Mouse (Mus musculus) gastrocnemius, postnatal 25 days (tissue): ENCODE data around the gene Cspg5. TPM values are rescaled to one million over a fixed set of nuclear protein-coding genes. Genes with fewer than 3 reads are reported as not detected.

Experiments
- DNase-seq: peaks from one replicate; pipeline ENCODE4 v3.0.0; 2022
- total RNA-seq, 2 experiments: library from RNA; stranded (reverse); gene quantifications; 1 replicate in 1 of 2; 2 replicates in 1 of 2; pipeline ENCODE4 v1.2.3; 2021

Gene Cspg5
- total RNA-seq, 2 experiments from 2014 or later: 0.19 to 0.31 TPM

DNA sequence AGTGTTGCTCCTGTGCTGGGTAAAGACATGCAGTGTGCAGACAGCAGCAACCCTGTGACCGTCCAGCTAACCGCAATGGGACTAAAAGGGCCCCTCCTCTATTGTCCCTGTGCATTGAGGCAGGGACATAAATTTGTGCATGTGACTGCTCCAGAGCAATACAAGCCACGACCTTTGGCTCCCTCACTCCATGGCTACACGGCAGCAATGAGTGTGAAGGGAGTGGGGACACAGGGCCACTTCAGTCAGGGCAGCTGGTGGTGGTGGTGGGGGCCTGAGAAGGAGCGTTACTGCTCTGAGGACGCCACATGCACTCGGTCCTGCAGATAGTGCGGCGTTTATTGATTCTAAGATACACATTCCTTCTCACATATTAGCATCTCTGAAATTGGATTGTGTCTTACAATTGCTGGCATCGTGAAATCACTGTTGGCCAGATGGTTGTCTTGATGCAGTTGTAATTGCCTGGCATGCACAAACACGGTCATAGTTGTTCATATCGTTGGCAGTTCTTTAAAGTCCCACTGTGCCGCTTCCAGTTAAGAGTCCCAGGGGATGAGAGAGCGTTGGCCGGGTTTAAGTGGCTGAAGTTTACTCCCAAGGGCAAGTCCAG is 11.9 kb downstream of the Cspg5 start:
- no peak for DNase-seq

DNA sequence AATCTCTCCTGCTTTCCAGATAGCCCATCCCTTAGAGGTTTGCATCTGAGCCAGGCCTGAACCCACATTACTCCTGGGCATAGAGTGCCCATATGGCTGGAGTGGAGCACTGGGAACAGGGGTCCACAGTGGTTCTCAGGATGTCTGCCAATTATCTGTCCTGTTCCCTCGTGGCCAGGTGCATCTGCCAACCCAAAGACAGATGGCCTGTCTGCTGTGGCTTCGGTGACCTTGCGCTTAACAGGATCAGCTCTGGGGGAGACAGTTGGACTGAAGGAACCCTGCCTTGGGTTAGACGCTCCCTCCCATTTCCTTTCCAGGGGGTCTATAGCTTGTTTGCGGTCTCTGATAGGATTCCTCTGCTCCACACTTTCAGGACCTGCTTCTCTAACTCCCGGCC is 15.1 kb downstream of the Cspg5 start:
- no peak for DNase-seq

DNA sequence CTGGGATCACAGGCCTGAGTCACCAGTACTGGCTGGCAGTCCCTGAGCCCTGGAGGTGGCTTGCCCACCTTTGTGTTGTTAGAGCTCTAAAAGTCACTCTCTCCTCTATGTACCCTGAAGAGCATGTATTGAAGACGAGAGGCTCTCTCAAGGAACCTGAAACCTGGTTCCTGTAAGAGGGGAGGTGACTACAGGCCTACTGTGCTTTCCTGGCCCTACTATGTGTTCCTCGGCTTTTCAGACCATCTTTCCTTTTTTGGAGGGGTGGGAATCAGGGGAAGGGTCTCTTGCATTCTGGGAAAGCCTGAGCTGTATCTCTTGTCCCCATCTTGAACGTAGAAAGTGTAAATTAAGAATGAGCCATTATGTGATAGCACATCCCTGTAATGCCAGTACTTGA is 15.5 kb downstream of the Cspg5 start:
- DNase-seq: no peak

DNA sequence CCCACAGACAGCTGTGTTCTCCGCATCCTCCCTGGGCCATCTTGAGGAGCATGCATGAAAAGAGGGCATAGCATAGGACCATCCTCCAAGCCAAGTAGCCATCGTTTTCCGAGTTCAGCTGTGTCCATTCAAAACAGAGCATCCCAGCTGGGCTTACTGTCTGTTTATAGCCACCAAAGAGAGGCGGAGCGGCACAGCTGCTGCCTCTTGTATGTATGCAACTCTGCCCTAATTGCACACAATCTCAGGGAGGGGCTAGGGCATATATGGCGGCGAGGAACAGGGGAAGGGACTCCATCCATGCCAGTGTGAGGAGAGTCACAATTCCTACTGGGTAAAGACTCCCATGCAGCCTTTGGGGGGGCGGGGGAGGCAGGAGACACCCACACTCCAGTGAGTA is 19.6 kb downstream of the Cspg5 start:
- DNase-seq: no peak

DNA sequence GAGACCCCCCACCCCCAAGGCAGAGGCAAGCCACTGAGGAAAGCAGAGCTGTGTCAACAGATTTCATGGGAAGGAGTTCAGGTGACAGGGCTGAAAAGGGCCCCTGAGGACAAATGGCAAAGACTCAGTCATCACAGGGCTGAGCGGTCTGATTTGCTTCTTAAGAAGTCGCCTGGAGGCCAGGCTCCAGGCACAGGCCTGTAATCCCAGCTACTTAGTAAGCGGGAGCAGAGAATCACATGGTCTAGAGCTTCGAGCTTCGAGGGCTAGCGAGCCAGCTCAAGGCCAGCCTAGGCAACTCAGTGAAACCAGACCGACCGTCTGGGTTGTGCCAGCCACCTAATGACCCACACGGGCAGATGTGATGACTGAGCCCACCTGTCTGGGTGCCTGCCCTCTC is 21.4 kb downstream of the Cspg5 start:
- no peak for DNase-seq

DNA sequence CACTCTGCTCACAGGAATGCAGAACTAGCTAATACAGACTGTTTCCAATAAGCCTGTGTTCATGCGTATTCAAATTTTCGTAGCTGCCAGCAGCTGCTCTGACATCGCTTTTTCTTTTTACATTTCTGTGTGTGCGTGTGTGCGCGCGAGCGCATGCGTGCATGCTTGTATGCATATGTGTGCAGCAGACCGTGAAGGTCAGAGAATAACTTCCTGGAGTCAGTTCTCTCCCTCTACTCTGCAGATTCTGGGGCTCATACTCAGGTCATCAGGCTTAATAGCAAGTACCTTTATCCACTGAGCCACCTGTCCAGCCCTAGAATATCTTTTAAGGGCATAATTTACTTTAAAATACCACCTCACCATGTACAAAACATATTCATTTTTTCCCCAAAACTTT is 24.8 kb downstream of the Cspg5 start:
- DNase-seq: no peak

DNA sequence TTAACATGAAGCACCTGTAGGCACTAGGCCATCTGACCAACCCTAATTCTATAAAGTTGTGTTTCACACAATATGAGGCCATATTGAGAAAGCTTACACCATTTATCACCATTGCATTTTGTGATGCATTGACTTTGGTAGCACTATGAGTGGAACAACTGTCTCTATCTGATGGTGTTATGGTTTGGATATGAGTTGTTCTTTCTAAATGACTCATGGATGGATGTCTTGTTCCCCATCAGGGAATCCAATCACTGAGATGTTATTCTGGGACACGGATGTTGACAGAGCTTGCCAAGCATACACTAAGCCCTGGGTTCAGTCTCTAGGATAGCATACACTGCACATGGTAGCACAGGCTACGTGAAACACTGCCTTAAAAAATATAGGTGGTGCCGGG is 28.7 kb downstream of the Cspg5 start:
- no peak for DNase-seq

DNA sequence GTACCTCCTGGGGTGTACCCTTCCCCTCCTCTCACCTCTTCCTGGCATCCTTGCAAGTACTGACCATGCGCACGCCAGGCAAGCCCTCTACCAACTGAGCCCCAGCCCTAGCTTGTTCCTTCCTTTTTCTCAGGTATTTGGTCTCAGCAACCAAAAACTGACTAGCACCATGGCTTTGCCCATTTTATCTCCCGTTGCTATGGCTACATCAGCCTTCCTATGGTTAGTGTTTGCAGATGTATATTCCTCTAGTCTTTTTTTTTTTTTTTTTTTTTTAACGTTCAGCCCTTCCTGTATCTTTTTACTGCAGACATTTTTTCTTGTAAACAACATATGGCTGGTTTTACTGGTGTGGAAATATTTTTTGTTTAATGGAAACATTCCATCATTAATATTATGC is 29.9 kb downstream of the Cspg5 start:
- DNase-seq: no peak

DNA sequence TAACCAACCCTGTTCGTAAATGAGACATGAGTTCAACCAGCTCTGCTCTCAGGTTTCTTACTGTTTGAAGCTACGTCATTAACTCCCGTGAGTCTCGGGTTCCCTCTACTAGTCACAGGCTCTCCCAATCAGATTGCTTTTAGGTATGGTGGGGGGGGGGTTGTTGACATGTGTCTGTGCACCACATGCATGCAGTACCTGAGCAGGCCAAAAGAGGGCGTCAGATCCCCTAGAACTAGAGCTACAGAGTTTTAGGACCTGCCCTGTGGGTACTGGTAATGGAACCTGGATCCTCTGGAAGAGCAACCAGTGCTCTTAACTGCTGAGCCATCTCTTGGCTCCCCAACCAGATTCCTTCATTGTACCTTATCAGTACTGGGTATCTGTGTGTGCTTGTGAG is 32.3 kb downstream of the Cspg5 start:
- no peak for DNase-seq

DNA sequence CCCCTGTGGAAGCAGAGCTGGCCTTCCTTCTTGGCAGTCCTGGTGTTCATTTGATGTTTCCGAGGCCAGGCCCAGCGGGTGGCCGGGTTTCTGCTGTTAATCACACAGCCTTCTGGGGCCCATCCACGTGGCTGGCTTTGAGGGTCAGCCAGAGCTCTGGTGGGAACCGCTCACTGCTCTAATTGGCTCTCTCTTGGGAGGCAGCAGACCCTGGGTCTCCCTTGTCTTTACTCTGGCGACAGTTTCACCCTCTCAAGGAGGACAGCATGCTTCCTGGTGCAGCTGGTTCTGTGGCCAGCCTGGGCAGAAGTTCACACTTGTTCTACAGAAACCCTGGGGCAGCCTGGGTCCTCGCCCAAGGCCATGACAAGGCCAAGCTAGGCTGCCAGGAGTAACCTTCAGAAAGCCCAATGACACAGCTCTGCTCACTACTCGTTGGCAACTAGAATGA is 33.9 kb downstream of the Cspg5 start:
- DNase-seq: no peak

DNA sequence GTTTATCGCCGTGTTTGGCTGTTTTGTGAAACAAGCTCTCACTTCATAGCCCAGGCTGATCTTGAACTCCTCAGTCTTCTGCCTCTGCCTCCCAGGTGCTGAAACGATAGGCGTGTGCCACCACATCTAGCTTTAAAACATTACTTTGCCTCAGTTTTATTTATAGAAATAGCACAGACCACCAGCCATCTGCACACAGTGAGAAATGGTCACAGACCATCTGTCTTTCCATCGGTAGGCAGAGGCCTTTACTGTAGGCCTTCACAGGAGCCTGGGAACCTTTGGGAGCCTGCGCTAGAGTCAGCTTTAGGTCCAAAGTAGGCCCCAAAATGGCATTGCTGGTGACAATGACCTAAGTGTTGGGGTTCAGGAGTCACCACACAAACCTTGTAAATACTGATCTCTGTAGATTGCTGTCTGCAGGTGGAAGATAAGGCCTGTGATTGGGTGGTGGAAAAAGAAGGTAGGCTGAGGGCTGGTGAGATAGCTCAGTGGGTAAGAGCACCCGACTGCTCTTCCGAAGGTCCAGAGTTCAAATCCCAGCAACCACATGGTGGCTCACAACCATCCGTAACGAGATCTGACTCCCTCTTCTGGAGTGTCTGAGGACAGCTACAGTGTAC is 40.6 kb downstream of the Cspg5 start:
- no peak for DNase-seq

DNA sequence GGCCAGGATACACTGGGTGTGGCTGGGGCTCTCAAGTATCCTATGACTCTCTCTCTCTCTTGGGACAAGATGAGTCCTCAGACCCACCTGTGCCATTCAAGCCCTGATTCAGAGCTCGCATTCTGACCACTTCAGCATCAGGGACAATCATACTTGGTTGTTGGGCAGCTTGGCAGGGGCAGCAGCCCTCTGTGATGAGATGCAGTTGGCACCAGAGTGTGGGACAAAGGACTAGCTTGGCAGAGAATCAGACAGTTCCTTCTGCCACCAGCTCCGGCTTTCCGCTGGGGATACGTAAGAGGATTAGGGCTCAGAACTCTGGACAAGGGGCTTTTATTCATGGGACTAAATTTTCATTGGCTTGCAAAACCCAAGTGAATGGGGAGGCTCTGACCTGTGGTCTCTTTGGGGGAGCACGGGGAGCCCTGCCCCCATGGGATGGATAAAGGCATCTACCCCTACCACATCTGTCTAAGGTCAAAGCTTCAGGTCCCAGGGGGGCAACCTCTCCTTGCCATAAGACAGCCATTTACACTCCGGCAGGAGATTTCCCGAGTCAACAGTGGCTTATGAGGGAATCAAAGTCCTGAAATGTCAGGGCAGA is 43.8 kb downstream of the Cspg5 start:
- DNase-seq: no peak

DNA sequence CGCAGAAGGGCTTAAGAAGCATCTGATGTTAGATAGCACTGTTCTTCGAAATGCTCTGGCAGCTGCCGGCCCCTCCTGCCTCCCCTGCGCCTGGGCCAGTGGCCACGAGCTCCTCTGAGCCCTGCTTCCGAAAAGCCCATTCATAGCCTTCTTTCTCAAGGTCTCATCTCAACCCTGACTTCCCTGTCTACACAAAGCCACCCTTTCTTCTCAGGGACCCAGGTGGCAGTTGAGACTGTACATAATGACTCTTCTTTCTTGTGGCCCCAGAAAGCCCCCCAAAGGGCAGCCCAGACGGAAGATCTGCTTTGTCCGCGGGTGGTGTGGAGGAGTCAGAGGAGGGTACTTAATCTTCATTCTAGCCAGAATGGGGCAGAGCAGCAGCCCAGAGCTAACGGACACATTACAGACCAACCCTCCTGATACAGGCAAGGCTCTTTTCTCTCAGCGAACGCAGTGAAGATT is 49.7 kb downstream of the Cspg5 start:
- no peak for DNase-seq

DNA sequence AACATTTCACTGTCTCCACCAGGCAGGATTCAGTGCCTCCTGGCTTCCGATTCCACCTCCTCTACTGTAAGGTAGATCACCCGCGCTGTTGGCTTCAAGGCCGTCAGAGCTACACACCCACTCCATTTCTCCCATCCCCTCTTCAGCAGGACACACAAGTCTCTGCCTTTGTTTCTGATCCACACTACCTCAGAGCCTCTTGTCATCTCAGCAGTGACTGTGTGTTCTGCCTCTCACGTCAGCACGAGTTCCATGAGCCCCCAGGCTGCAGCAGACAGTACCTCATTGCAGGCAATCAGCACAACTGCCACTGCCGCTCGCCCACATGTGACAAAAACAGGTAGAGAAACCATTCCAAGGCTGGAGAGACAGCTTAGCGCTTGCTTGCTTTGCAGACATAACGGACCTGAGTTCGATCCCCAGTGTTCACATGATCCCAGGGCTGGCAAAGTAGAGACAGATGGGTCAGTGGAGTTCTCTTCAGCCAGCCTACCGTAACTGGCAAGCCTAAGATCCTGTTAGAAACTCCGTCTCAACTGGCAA is 50.4 kb downstream of the Cspg5 start:
- no peak for DNase-seq

DNA sequence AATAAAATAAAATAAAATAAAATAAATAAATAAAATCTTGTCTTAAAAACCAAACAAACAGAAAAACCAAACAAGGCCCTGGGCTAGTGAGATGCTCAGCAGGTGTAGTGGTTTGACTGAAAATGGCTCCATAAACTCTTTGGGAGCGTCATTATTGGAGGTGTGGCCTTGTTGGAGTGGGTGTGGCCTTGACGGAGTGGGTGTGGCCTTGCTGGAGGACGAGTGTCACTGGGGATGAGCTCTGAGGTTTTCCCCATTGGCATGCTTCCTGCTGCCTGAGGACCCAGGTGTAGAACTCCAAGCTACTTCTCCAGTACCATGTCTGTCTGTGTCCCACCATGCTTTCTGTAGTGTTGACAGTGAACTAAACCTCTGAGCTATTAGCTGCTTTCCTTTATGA is 51.2 kb downstream of the Cspg5 start:
- DNase-seq: no peak

DNA sequence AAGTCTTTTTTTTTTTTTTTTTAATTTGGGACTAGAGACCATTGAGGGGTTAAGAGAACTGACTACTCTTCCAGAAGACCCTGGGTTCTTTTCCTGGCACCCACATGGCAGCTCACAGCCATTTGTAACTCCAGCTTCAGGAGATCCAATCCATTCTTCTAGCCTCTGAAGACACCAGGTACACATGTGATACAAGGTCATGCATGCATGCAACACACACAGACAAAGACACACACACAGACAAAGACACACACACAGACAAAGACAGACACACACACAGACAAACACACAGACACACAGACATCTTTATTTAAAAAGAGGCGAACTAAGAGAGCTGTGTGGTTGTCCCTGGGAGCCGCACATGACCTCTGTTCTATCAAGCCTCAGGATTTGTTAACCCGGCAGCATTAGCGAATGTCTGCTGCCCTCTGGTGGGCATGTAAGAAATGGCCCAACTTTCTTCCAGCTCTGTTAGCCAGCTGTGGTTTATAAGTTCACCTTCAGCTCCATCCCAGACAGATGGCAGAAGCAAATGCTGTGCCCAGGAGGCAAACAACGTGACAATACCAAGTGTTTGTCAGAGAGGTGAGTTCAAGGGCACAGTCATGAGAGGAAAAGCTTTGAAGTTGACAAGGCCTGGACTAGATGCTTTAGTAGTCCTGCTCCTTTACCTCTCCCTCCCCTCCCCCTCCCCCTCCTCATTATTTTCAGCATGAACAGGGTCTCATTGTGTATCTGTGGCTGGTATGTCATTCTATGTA is 53.5 kb downstream of the Cspg5 start:
- DNase-seq: peak; percentile 49

DNA sequence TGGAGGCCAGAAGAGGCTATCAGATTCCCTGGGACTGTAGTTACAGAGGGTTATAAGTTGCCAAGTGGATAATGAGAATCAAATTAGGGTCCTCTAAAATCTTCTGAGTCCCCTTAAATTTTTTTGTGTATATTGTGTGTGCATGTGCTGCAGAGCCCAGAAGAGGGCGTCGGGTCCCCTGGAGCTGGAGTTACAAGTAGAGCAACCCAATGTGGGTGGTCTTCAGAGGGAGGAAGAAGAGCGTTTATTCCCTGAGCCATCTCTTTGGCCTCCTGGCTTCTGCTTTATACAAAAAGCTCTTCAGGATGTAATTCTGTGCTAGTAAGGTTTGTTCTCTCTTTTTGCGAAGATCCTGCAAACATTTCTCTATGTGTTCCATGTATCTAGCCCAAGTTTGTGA is 60.9 kb downstream of the Cspg5 start:
- no peak for DNase-seq

DNA sequence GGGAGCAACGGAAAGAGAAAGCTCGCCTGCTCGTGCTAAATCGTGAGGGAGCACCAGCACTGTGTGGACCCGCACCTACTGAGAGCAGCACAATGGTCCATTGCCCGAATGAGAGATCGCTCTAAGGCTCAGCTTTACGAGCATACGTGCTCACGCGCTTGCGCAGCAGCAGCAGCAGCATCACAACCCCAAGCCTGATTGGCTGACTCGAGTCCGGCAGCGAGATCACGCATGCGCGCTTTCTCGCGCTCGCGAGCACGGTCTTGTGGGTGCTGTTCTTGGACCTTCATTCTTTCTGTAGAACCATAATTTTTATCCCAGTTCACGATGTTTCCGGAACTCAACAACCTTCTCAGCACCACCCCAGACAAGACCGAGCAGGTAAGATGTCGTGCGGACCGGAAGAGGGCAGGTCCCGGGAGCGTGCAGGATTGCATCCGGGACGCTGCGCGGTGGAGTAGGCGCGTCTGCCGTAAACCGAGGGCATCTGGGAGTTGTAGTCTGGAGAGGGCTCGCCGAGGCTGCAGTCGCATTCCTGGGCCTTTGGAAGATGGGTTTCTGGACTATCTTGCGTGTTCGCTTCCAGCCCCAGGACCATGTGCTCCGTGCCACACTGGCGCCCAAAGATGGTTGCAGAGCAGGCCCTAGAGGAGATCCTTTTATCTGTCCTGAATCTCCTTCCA is 61.5 kb downstream of the Cspg5 start, which contains the start of gene Elp6:
Elp6 (plus strand) TSS at position 205 of the 683 bp plus-strand sequence.
- peak; percentile 88 for DNase-seq

DNA sequence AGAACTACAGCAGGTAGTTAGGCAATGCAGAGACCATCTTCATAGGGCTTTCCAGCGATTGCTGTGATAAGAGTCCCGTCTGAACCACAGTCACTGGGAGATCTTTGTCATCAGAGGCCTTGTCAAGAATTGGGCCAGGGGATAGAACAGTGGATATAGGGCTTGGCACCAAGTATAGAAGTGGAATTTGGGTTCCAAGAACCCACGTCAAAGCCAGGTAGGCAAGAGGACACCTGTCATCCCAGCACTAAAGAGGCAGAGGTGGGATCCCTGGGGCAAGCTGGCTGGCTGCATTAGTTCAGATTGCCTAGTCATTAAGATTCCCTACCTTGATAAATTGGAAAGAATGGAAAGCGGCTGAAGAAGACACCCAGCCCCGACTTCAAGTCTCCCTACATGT is 62.8 kb downstream of the Cspg5 start:
- DNase-seq: no peak
